ENCODE assay signal across 9 mouse cellular contexts in the genomic region with DNA sequence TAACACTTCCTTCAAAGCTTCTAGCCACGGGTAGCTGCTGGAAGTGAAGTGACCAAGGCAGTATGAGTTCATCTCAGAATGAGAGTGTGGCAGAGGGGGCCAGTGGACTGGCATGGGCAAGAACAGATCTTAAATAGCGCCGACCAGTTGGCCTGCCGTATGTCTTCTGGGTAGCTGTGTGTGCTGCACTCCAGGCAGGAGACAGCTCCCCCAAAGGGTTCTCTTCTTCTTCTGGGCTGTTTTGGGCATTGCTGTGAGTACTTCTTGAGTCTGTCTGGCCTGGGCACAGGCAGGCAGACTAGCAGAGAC. TPM values are rescaled to one million over a fixed set of nuclear protein-coding genes. Genes with fewer than 3 reads are reported as not detected.
DNase-seq lines count a peak whose midpoint lies in the region; ATAC-seq and TF ChIP-seq lines count a peak whose summit lies in the region.
"Had no signal": no experiment of that assay in that cellular context is flagged by ENCODE, and none has a peak within 500 bp of the region (broad histone marks: within the 10 kb centered on the region; RNA-seq: fewer than 3 reads in every experiment).

No protein-coding gene starts in this region.

- no peak overlapping the region for H3K4me2 ChIP-seq in intestine, embryonic 14.5 days (ENCODE audit: low read length)
- no peak overlapping the region for H3K4me2 ChIP-seq in intestine, postnatal 0 days (replicated peaks; ENCODE audit: low read depth)
- H3K4me2 ChIP-seq in forebrain, embryonic 12.5 days, result peak overlapping the region; percentile 41
- no peak overlapping the region for H3K4me2 ChIP-seq in liver, embryonic 13.5 days

- no peaks in the 10 kb centered on the region for H3K9me3 ChIP-seq in intestine, embryonic 14.5 days (ENCODE audit: control insufficient read depth, low read length)
- H3K9me3 ChIP-seq in intestine, postnatal 0 days (ENCODE audit: control insufficient read depth), result no peaks in the 10 kb centered on the region
- H3K9me3 ChIP-seq in ES-E14 (ENCODE audit: control insufficient read depth, insufficient read depth, low read depth, low read length), result no peaks in the 10 kb centered on the region
- no peaks in the 10 kb centered on the region for H3K9me3 ChIP-seq in forebrain, embryonic 12.5 days
- no peaks in the 10 kb centered on the region for H3K9me3 ChIP-seq in liver, embryonic 13.5 days (replicated peaks)
- H3K9me3 ChIP-seq: G1E had no signal

- in situ Hi-C loops in ES-E14 (cut with MboI; ENCODE audit: low sequenced_read_pairs in 2 of 2, unreplicated experiment in 2 of 2), result no loop called here

- H3K27me3 ChIP-seq in intestine, embryonic 14.5 days (replicated peaks; ENCODE audit: control insufficient read depth, insufficient read depth, low read length), result no peaks in the 10 kb centered on the region
- no peaks in the 10 kb centered on the region for H3K27me3 ChIP-seq in intestine, postnatal 0 days (replicated peaks; ENCODE audit: control insufficient read depth, insufficient read depth, low read length)
- no peaks in the 10 kb centered on the region for H3K27me3 ChIP-seq in forebrain, embryonic 12.5 days
- H3K27me3 ChIP-seq in liver, embryonic 13.5 days, result no peaks in the 10 kb centered on the region

- peaks cover 60% of the 10 kb centered on the region for H3K4me1 ChIP-seq in intestine, embryonic 14.5 days (replicated peaks; ENCODE audit: control insufficient read depth, insufficient read depth, low read length)
- 0 out of 2 replicates have a peak, but pooled peaks cover 4% of the 10 kb centered on the region for H3K4me1 ChIP-seq in intestine, postnatal 0 days (replicated peaks; ENCODE audit: control insufficient read depth, insufficient read depth, low read length)
- H3K4me1 ChIP-seq in ES-E14 (ENCODE audit: control insufficient read depth in 2 of 2, insufficient read depth in 2 of 2, low read length in 2 of 2, poor library complexity in 1 of 2), result peaks cover 20 to 70% of the 10 kb centered on the region in 2 experiments
- H3K4me1 ChIP-seq in forebrain, embryonic 12.5 days, result peaks cover 100% of the 10 kb centered on the region
- peaks cover 95% of the 10 kb centered on the region for H3K4me1 ChIP-seq in liver, embryonic 13.5 days (replicated peaks)

- 50% methylated on average over 4 of the region's 4 CpGs for WGBS in intestine, embryonic 14.5 days
- WGBS in intestine, postnatal 0 days, result 56% methylated on average over 4 of the region's 4 CpGs
- WGBS in forebrain, embryonic 12.5 days, result 44% methylated on average over 4 of the region's 4 CpGs
- WGBS in liver, embryonic 13.5 days (ENCODE audit: insufficient replicate concordance), result 60% methylated on average over 4 of the region's 4 CpGs

- TF ChIP-seq CTCF in intestine, postnatal 0 days (IDR thresholded peaks at IDR 0.05; ENCODE audit: low read depth), result no peak

- ATAC-seq in intestine, embryonic 14.5 days (replicated peaks; ENCODE audit: low FRiP score, low TSS enrichment, low read depth), result no peak
- no peak for ATAC-seq in intestine, postnatal 0 days
- ATAC-seq in forebrain, embryonic 12.5 days (ENCODE audit: low FRiP score), result 0 out of 2 replicates have a peak, but pooled peaks have one; percentile 6
- no peak for ATAC-seq in liver, embryonic 13.5 days (ENCODE audit: low read depth)

- H3K4me3 ChIP-seq in intestine, embryonic 14.5 days (ENCODE audit: low read depth, low read length), result no peak overlapping the region
- H3K4me3 ChIP-seq in intestine, postnatal 0 days (ENCODE audit: low read depth, low read length), result no peak overlapping the region
- no peak overlapping the region for H3K4me3 ChIP-seq in ES-E14 (ENCODE audit: insufficient read depth in 1 of 2, low read depth in 1 of 2, low read length in 2 of 2, poor library complexity in 1 of 2, severe bottlenecking in 1 of 2)
- no peak overlapping the region for H3K4me3 ChIP-seq in forebrain, embryonic 12.5 days (replicated peaks)
- H3K4me3 ChIP-seq in liver, embryonic 13.5 days (replicated peaks), result no peak overlapping the region

- DNase-seq in intestine, embryonic 14.5 days (ENCODE audit: low spot score), result no peak
- DNase-seq in ES-E14 (ENCODE audit: low read depth, low spot score), result no peak
- DNase-seq in liver, embryonic 13.5 days, result no peak
- no peak for DNase-seq in embryo, embryonic 10.5 days (ENCODE audit: low spot score)
- no peak for DNase-seq in testis, postnatal 14 days (ENCODE audit: low spot score)
- DNase-seq in left cerebral cortex, adult 9 months (ENCODE audit: low spot score in 2 of 2), result no peak

- peak overlapping the region; percentile 14; the same call in 1 of the 2 replicates for H3K27ac ChIP-seq in intestine, embryonic 14.5 days (ENCODE audit: low read depth)
- H3K27ac ChIP-seq in intestine, postnatal 0 days (ENCODE audit: low read depth, low read length), result no peak overlapping the region
- peak overlapping the region; percentile 45; the same call in 1 of the 2 replicates for H3K27ac ChIP-seq in ES-E14 (ENCODE audit: insufficient read depth, low read depth, low read length, poor library complexity, severe bottlenecking)
- peak overlapping the region; percentile 94 for H3K27ac ChIP-seq in forebrain, embryonic 12.5 days
- peak overlapping the region; percentile 47; the same call in 1 of the 2 replicates for H3K27ac ChIP-seq in liver, embryonic 13.5 days

- no peak overlapping the region for H3K9ac ChIP-seq in intestine, embryonic 14.5 days (ENCODE audit: low read length)
- H3K9ac ChIP-seq in intestine, postnatal 0 days (ENCODE audit: low read depth, low read length), result no peak overlapping the region
- H3K9ac ChIP-seq in ES-E14 (ENCODE audit: insufficient read depth, low read depth, low read length, poor library complexity, severe bottlenecking), result no peak overlapping the region
- peak overlapping the region; percentile 51 for H3K9ac ChIP-seq in forebrain, embryonic 12.5 days
- H3K9ac ChIP-seq in liver, embryonic 13.5 days, result no peak overlapping the region

- peaks cover 20% of the 10 kb centered on the region; the same call in 1 of the 2 replicates for H3K36me3 ChIP-seq in intestine, embryonic 14.5 days (ENCODE audit: control insufficient read depth, insufficient read depth, low read length)
- peaks cover 6% of the 10 kb centered on the region; the same call in 1 of the 2 replicates for H3K36me3 ChIP-seq in intestine, postnatal 0 days (ENCODE audit: control insufficient read depth, insufficient read depth)
- H3K36me3 ChIP-seq in ES-E14 (ENCODE audit: control insufficient read depth, insufficient read depth, low read length, poor library complexity, severe bottlenecking), result peaks cover 6% of the 10 kb centered on the region; the same call in 1 of the 2 replicates
- H3K36me3 ChIP-seq in forebrain, embryonic 12.5 days (replicated peaks), result peaks cover 9% of the 10 kb centered on the region
- H3K36me3 ChIP-seq in liver, embryonic 13.5 days, result peaks cover 52% of the 10 kb centered on the region

TF ChIP-seq in ES-E14, 5 proteins besides CTCF, POLR2A, EP300 and RAD21:
- TF ChIP-seq ZNF384 (IDR thresholded peaks at IDR 0.05; ENCODE audit: low read depth, low read length), result no peak
- TF ChIP-seq HCFC1 (IDR thresholded peaks at IDR 0.05; ENCODE audit: borderline replicate concordance, insufficient read depth, low read length), result no peak
- TF ChIP-seq ZC3H11A (IDR thresholded peaks at IDR 0.05; ENCODE audit: borderline replicate concordance, low read depth, low read length), result no peak
- no peak for TF ChIP-seq CHD2 (IDR thresholded peaks at IDR 0.05; ENCODE audit: low read depth, low read length)
- TF ChIP-seq MAFK (IDR thresholded peaks at IDR 0.05; ENCODE audit: insufficient read depth, low read depth, low read length), result no peak

RNA-seq across cellular contexts. Expression of a gene that starts 29.4 kb away (rescaled TPM):
- polyA plus RNA-seq in intestine, embryonic 14.5 days (2014; fragmentation: Nextera tagmentation; extraction: Ambion mirVana), result 73.2 and 76.2 TPM in 2 replicates
- 42.8 and 45.2 TPM in 2 replicates for polyA plus RNA-seq in intestine, postnatal 0 days (2015; fragmentation: Nextera tagmentation; extraction: Ambion mirVana)
- 42.3 and 42.6 TPM in 2 replicates for total RNA-seq in ES-E14 (2012; rRNA removed)
- 198 and 214 TPM in 2 replicates for polyA plus RNA-seq in forebrain, embryonic 12.5 days (2016; fragmentation: Nextera tagmentation; extraction: Ambion mirVana)
- polyA plus RNA-seq in liver, embryonic 13.5 days (2015; fragmentation: Nextera tagmentation; extraction: Ambion mirVana), result 55.5 and 64.8 TPM in 2 replicates
